Mouse (Mus musculus) C2C12 (cell line): ENCODE results near the gene Doc2g. TPM values are rescaled to one million over a fixed set of nuclear protein-coding genes. Genes with fewer than 3 reads are reported as not detected.

Source experiments
- H3K27me3 ChIP-seq: one replicate; pipeline ENCODE4 v1.6.1; 2011; ENCODE audit not compliant: control insufficient read depth, insufficient read depth, insufficient read length
- H3K36me3 ChIP-seq: one replicate; pipeline ENCODE4 v1.6.1; 2011; ENCODE audit not compliant: control insufficient read depth, insufficient read depth
- H3K4me3 ChIP-seq: one replicate; pipeline ENCODE4 v1.5.1; 2011; ENCODE audit warnings: mild to moderate bottlenecking, control low read depth; ENCODE audit not compliant: poor library complexity, insufficient read depth, severe bottlenecking
- H3K79me2 ChIP-seq: one replicate; pipeline ENCODE4 v1.6.1; 2011; ENCODE audit not compliant: control insufficient read depth, insufficient read depth
- H3K79me3 ChIP-seq: one replicate; pipeline ENCODE4 v1.6.1; 2011; ENCODE audit warnings: low read depth, control low read depth
- H3ac ChIP-seq: one replicate; pipeline ENCODE3; 2011; ENCODE audit warnings: low read depth; ENCODE audit not compliant: control insufficient read depth, insufficient read length
- CEBPB ChIP-seq: IDR thresholded peaks from one replicate; pipeline ENCODE4 v1.6.1; 2011; ENCODE audit warnings: low read depth, mild to moderate bottlenecking, control low read depth, moderate library complexity
- CTCF ChIP-seq: IDR thresholded peaks from one replicate; pipeline ENCODE4 v1.5.1; 2011; ENCODE audit not compliant: control insufficient read depth, insufficient read depth, insufficient read length
- FOSL1 ChIP-seq: IDR thresholded peaks from one replicate; pipeline ENCODE4 v1.8.0; 2011; ENCODE audit warnings: mild to moderate bottlenecking, low read length; ENCODE audit not compliant: poor library complexity, insufficient read depth, severe bottlenecking
- MAX ChIP-seq: IDR thresholded peaks from one replicate; pipeline ENCODE4 v1.6.1; 2011; ENCODE audit warnings: mild to moderate bottlenecking, control low read depth
- MYOD1 ChIP-seq: IDR thresholded peaks from one replicate; pipeline ENCODE4 v1.6.1; 2011; ENCODE audit warnings: low read depth; ENCODE audit not compliant: control insufficient read depth, insufficient read length
- MYOG ChIP-seq: IDR thresholded peaks from one replicate; pipeline ENCODE4 v1.6.1; 2011; ENCODE audit not compliant: control insufficient read depth, insufficient read length; ENCODE audit errors: extremely low read depth
- USF1 ChIP-seq: IDR thresholded peaks from one replicate; pipeline ENCODE4 v1.6.1; 2011; ENCODE audit warnings: low read depth, mild to moderate bottlenecking, control low read depth, moderate library complexity
- polyA plus RNA-seq: library from polyadenylated mRNA; unstranded; fragments of >200 nt; fragmentation: generic; extraction: Trizol; gene quantifications from one replicate; pipeline ENCODE4 v1.2.1, GENCODE M21; 2012; ENCODE audit warnings: missing spikeins

Gene Doc2g
- polyA plus RNA-seq, 1 experiment = 0.98 TPM

DNA sequence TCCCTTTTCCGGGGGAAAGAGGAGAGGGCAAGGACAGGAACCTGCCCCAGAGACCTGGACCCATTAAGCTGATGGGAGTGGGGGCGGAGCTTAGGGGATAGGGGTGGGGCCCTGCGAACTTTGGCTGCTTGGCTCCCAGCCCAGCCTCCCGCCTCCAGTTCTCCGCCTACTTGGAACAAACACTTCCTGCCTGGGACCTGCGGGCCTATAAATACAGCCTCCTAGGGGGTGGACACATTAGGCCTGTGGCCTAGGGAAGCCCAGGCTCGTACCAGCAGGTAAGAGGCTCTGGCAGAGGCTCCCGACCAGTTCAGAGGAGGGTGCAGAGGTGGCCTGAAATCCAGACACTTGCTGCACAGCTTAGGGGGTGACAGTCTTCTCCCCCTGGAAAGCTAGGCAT is 16.8 kb upstream of the Doc2g start, which contains the start of gene Acy3:
TSS of gene Acy3 (plus strand) at position 237 of the 400 bp plus-strand sequence.
- H3K4me3 ChIP-seq = no peak within 1 kb of the TSS
- no peaks in the 10 kb centered on the region for H3K36me3 ChIP-seq
- no peaks in the 10 kb centered on the region for H3K79me3 ChIP-seq
- H3K27me3 ChIP-seq = peaks cover under 1% of the 10 kb centered on the region
- TF ChIP-seq CTCF (no peak), USF1 (no peak), MYOD1 (no peak), MAX (no peak), FOSL1 (no peak), CEBPB (no peak), MYOG (no peak)
- no peak within 1 kb of the TSS for H3ac ChIP-seq
- H3K79me2 ChIP-seq = no peaks in the 10 kb centered on the region

DNA sequence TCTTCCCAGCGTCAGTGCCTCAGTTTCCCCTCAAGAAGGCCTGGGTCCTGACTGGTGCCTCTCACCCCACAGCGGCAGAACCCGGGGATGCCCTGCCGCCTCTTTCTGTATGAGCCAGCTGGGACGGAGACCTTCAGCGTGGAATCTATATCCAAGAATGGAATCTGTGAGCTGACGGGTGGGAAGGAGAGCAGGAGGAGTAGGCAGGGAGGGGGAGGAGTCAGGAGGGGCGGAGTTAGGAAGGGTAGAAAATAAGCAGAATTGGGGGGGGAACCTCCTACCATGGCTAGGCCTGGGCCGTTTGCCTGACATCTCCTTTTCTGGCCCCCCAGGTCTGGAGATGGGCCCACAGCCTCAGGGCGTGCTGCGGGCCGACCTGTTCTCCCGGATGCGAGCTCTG is 15.0 kb upstream of the Doc2g start:
- H3ac ChIP-seq = no peak overlapping the region
- H3K4me3 ChIP-seq = no peak overlapping the region
- no peaks in the 10 kb centered on the region for H3K79me2 ChIP-seq
- no peak for TF ChIP-seq USF1
- H3K27me3 ChIP-seq = peaks cover 18% of the 10 kb centered on the region
- H3K79me3 ChIP-seq = no peaks in the 10 kb centered on the region
- H3K36me3 ChIP-seq = no peaks in the 10 kb centered on the region

- TF ChIP-seq CTCF (no peak), MAX (no peak), CEBPB (no peak), USF1 (no peak), MYOD1 (no peak)
- Histone ChIP-seq H3K79me2 (no peaks in the 10 kb centered on the region), H3K79me3 (no peaks in the 10 kb centered on the region), H3K36me3 (no peaks in the 10 kb centered on the region), H3K4me3 (no peak overlapping the region), H3ac (no peak overlapping the region), H3K27me3 (peaks cover 23% of the 10 kb centered on the region)
These were observed 14.4 kb upstream of the Doc2g start for GRCm38 (mm10) chr19:3988750-3989149.

DNA sequence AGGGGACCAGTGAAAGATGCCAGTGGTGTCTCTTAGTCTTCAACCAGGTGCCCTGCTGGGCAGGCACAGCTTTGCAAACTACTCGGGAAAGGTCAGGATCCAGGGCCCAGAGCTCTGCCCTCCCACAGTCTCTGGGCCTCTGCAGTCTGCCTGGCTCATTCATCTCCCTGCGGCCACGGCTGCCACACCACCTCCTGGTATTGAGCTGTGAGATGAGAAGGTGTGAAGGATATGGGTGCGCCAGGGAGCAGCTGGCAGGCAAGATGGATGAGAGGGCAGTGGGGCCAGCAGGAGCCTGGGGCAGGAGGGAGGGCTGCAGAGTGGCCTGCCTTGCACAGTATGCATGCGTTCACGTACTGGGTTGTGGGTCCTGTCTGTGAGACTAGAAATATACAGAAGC is 12.3 kb upstream of the Doc2g start:
- Histone ChIP-seq H3ac (no peak overlapping the region), H3K79me2 (no peaks in the 10 kb centered on the region), H3K36me3 (no peaks in the 10 kb centered on the region), H3K4me3 (no peak overlapping the region), H3K27me3 (peaks cover 23% of the 10 kb centered on the region), H3K79me3 (no peaks in the 10 kb centered on the region)
- TF ChIP-seq MYOD1 (no peak), MYOG (no peak), CTCF (no peak)

DNA sequence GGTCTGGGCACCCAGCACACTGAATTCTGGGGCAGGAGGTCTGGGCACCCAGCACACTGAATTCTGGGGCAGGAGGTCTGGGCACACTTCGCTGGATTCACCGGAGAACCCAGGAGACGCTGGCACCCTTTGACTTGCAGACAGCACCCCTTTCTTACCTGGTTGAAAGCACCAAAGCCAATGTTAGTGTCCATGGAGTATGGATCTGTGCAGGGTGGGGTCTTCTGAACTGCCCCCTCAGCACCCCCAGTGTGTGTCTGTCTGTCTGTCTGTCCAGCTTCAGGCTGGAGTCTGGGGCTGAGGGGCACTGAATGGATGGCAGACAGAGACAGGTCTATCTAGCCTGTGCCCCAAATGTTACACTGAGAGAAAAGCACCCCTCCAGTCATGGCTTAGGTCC is 11.6 kb upstream of the Doc2g start:
- Histone ChIP-seq H3K27me3 (peaks cover 23% of the 10 kb centered on the region), H3K79me2 (no peaks in the 10 kb centered on the region), H3K36me3 (no peaks in the 10 kb centered on the region), H3K79me3 (no peaks in the 10 kb centered on the region), H3K4me3 (no peak overlapping the region), H3ac (no peak overlapping the region)
- TF ChIP-seq MAX (no peak), CTCF (no peak)

DNA sequence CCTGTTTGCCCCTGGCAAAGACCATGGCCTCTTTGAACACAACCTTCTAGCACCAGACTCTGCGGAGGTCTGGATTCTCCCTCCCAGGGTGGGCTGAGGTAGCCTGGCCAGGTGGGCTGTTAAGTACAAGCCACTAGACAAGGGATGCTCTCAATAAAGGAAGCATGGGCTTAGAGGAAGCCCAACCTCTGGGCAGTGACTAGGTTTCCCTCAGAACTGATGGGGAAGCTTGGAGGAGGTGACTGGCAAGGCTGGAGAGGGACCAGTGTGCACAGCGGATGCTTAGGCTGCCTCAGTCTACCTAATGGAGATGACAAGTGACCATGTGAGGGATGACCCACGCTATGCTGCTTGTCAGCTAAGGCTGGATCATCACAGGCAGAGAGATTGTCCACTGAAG is 11.1 kb upstream of the Doc2g start:
- TF ChIP-seq FOSL1 (no peak), CEBPB (no peak), USF1 (no peak), MYOD1 (no peak), MAX (no peak), MYOG (no peak), CTCF (no peak)
- H3K4me3 ChIP-seq = no peak overlapping the region
- H3K27me3 ChIP-seq = peaks cover 23% of the 10 kb centered on the region
- no peaks in the 10 kb centered on the region for H3K79me2 ChIP-seq
- no peak overlapping the region for H3ac ChIP-seq
- no peaks in the 10 kb centered on the region for H3K79me3 ChIP-seq
- H3K36me3 ChIP-seq = no peaks in the 10 kb centered on the region

GRCm38 (mm10) chr19:3992416-3992815 is 10.7 kb upstream of the Doc2g start, which contains the start of gene Tbx10:
Gene Tbx10 (plus strand): TSS chr19:3992752.
- H3K4me3 ChIP-seq = no peak within 1 kb of the TSS
- TF ChIP-seq FOSL1 = no peak
- no peak for TF ChIP-seq MYOG
- TF ChIP-seq CEBPB = no peak
- no peak for TF ChIP-seq USF1
- TF ChIP-seq CTCF = no peak
- no peak for TF ChIP-seq MAX
- TF ChIP-seq MYOD1 = no peak
- no peaks in the 10 kb centered on the region for H3K79me3 ChIP-seq
- H3K36me3 ChIP-seq = no peaks in the 10 kb centered on the region
- H3K27me3 ChIP-seq = peaks cover 23% of the 10 kb centered on the region
- H3ac ChIP-seq = no peak within 1 kb of the TSS
- H3K79me2 ChIP-seq = no peaks in the 10 kb centered on the region
